Mouse (Mus musculus): Measurements from ENCODE around the gene Pdzrn4.

DNA sequence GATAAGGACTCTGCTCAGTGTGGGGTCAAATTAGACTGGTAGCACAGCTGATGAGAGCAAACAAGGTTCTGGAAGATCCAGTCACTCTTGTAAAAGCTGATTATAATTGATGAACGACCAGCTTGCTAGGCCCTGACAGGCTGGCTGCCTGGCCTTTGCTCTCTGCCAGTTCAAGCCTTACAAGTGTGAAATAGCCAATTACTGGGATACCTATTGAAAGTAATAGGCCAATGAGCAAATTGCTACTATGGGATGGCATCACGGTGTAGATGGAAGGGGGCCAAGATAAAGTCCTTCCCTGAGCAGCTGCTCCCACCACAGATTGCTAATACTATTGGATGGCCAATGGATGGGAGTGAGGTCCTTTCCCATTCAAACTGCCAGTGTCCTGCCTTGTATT is 128.2 kb downstream of the Pdzrn4 start:
- TF ChIP-seq CHD2 (IDR thresholded peaks at IDR 0.05; ENCODE audit: low read depth, low read length) = no peak
- TF ChIP-seq MAFK (IDR thresholded peaks at IDR 0.05; ENCODE audit: insufficient read depth, low read depth, low read length) = no peak
- no peak for TF ChIP-seq HCFC1 (IDR thresholded peaks at IDR 0.05; ENCODE audit: borderline replicate concordance, insufficient read depth, low read length)
- TF ChIP-seq ZC3H11A (IDR thresholded peaks at IDR 0.05; ENCODE audit: borderline replicate concordance, low read depth, low read length) = no peak
- no peak for TF ChIP-seq ZNF384 (IDR thresholded peaks at IDR 0.05; ENCODE audit: low read depth, low read length)

All from ES-E14 (cell line).